Mouse (Mus musculus): ENCODE measurements at regions not wholly inside any gene's neighbourhood (a gene's known extent, or its start where the extent isn't known, plus 50 kb on each side); places are given as distances from the start of the nearest gene placed in this dataset.

GRCm38 (mm10) chr15:18360256-18360655 lies 458.5 kb upstream of the Cdh10 start:
- in situ Hi-C loops (cut with MboI, MseI): no loop called here

- in situ Hi-C loops (cut with MboI, MseI): no loop called here
Observed at GRCm38 (mm10) chr15:18399724-18400123, 419.0 kb upstream of the Cdh10 start.

- in situ Hi-C loops (cut with MboI, MseI): no loop called here
Observed at GRCm38 (mm10) chr15:18400257-18400846, 418.4 kb upstream of the Cdh10 start.

- in situ Hi-C loops (cut with MboI, MseI): no loop called here
Observed at GRCm38 (mm10) chr15:18432705-18433104, 386.0 kb upstream of the Cdh10 start.

GRCm38 (mm10) chr15:18453801-18454200 lies 364.9 kb upstream of the Cdh10 start:
- in situ Hi-C loops (cut with MboI, MseI): no loop called here

- in situ Hi-C loops (cut with MboI, MseI): loop anchor here (10.0 kb wide), 1 partner anchor 1468 kb away; no protein-coding TSS in a partner anchor
Observed at GRCm38 (mm10) chr15:18482385-18482784, 336.4 kb upstream of the Cdh10 start.

- in situ Hi-C loops (cut with MboI, MseI): no loop called here
Observed at GRCm38 (mm10) chr15:18511606-18512005, 307.1 kb upstream of the Cdh10 start.

GRCm38 (mm10) chr15:18517701-18518100 lies 301.0 kb upstream of the Cdh10 start:
- in situ Hi-C loops (cut with MboI, MseI): no loop called here

- in situ Hi-C loops (cut with MboI, MseI): loop anchor here (10.0 kb wide), 1 partner anchor 1338 kb away; no protein-coding TSS in a partner anchor
Observed at GRCm38 (mm10) chr15:18556457-18556856, 262.3 kb upstream of the Cdh10 start.

Data from T-helper 2 cell (primary cell).